Mouse (Mus musculus) neural tube, embryonic 12.5 days (tissue): ENCODE results near the gene Disp3. TPM values are rescaled to one million over a fixed set of nuclear protein-coding genes. Genes with fewer than 3 reads are reported as not detected.
A peak's percentile ranks its signal among the peaks of the same experiment; 100 is the strongest.

ENCODE experiments used
- ATAC-seq: fragments of 200-750 bp; cut with Nextera tagmentation; 2 replicates; pipeline ENCODE4 v1.8.0; 2017; ENCODE audit warnings: low read depth, mild to moderate bottlenecking, moderate TSS enrichment, moderate library complexity; ENCODE audit not compliant: low FRiP score
- H3K27ac ChIP-seq: fragments of 300-500 bp; sonication (generic); 2 replicates; pipeline ENCODE4 v1.5.1; 2016
- H3K27me3 ChIP-seq: fragments of 300-500 bp; sonication (generic); replicated peaks from 2 replicates; pipeline ENCODE4 v1.6.1; 2016; ENCODE audit warnings: mild to moderate bottlenecking
- H3K36me3 ChIP-seq: fragments of 300-500 bp; sonication (generic); 2 replicates; pipeline ENCODE4 v1.6.1; 2016; ENCODE audit warnings: mild to moderate bottlenecking
- H3K4me1 ChIP-seq: fragments of 300-500 bp; sonication (generic); 2 replicates; pipeline ENCODE4 v1.6.1; 2016
- H3K4me2 ChIP-seq: fragments of 300-500 bp; sonication (generic); replicated peaks from 2 replicates; pipeline ENCODE4 v1.6.1; 2016; ENCODE audit warnings: mild to moderate bottlenecking
- H3K4me3 ChIP-seq: fragments of 300-500 bp; sonication (generic); 2 replicates; pipeline ENCODE4 v1.5.1; 2016
- H3K9ac ChIP-seq: fragments of 300-500 bp; sonication (generic); 2 replicates; pipeline ENCODE4 v1.6.1; 2016; ENCODE audit warnings: mild to moderate bottlenecking
- H3K9me3 ChIP-seq: fragments of 300-500 bp; sonication (generic); 2 replicates; pipeline ENCODE4 v1.6.1; 2016; ENCODE audit warnings: mild to moderate bottlenecking
- WGBS: fragments of 180-500 bp; shearing (Covaris S2); methylation state at CpG from one replicate; pipeline ENCODE4 v1.1.7; 2016; 5-methylcytosine and 5-hydroxymethylcytosine counted together
- polyA plus RNA-seq: library from polyadenylated mRNA; unstranded; fragments of >200 nt; fragmentation: Nextera tagmentation; extraction: Ambion mirVana; gene quantifications from 2 replicates; pipeline ENCODE4 v1.2.1, GENCODE M21; 2016

The Disp3 gene
- polyA plus RNA-seq, 1 experiment from 2014 or later, result 17.7 TPM

DNA sequence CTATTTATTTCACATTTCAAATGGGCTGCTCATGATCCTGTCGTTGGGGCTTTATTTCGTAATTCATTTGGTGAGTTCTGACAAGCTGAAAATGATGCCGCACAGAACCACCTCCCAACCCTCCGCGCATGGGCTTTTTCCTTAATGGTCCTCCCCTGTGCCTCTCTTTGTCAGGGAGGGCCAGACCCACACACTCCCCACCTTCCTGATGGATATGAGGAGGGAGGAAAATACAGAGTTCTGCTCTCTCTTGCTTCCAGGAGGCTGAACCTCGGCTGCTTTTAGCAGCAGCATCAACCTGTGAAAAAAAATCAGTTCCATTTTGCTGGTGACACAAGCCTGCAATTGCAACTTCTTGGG is 82.9 kb downstream of the Disp3 start:
- ATAC-seq, result 0 out of 2 replicates have a peak, but pooled peaks have one; percentile 18
- Histone ChIP-seq H3K27ac (no peak overlapping the region; the same call in 1 of the 2 replicates), H3K4me1 (peaks cover 6% of the 10 kb centered on the region), H3K27me3 (no peaks in the 10 kb centered on the region), H3K9ac (no peak overlapping the region), H3K9me3 (no peaks in the 10 kb centered on the region), H3K4me2 (no peak overlapping the region), H3K36me3 (no peaks in the 10 kb centered on the region), H3K4me3 (no peak overlapping the region)
- 56% methylated on average over 6 of the region's 6 CpGs for WGBS

DNA sequence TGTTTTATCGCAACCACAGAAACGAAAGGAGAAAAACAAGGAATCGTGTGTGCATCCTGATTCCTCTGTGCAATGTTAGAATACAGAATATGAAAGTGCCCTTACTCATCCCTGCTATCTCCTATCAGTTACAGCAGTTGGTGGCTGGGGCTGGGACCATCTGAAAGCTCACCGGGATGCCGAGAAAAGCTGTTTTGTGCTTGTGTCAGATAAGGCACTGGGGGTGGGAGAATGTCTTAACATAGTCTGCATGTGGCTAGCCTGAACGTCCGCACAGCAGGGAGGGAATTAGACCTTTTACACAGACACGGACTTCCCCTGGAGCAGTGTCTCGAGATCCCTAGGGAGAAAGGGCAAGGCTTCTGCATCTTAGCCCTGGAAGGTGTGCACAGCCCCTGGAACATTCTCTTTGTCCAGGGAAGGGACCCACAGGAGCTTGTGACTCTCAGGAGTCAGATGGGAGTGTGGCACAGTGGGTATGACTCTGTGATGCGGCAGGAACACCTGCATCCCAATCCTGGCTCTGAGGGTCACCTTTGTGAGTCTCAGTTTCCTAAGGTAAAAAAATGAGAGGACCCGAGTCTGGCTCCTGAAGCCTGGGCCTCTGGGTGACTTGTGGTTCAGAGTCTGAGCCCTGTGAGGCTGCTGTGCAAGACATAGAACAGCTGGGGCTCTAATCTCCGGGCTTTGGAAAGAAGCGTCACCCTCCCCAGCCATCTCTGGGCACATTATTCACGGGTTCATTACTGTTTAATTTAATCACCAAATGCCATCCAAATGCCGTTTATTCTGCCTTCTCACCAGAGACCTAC is 83.5 kb downstream of the Disp3 start:
- ATAC-seq, result peak; percentile 43; the same call in 1 of the 2 replicates

DNA sequence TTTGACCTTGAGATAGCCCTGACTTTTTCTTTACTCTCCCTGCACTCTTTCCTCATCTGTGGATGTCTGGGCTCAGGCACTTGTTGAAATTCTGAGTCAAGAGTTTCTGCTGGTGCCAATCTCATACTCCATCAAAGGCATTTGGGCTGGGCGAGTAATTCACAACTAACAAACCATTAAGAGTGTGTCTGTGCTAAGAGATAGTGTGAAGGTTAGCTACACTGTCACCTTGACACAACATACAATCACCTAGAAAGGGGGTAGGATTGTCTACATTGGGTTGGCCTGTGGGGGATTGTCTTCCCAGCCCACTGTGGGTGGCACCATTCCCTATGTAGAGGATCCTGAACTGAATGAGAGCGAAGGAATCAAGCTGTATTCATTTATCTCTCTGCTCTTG is 84.2 kb downstream of the Disp3 start:
- no peak overlapping the region for H3K27ac ChIP-seq
- peaks cover 12% of the 10 kb centered on the region for H3K4me1 ChIP-seq
- no peak overlapping the region for H3K4me3 ChIP-seq
- 0 out of 2 replicates have a peak, but pooled peaks cover 6% of the 10 kb centered on the region for H3K27me3 ChIP-seq
- H3K9ac ChIP-seq, result no peak overlapping the region
- no peak for ATAC-seq
- no peaks in the 10 kb centered on the region for H3K9me3 ChIP-seq
- WGBS, result 86% methylated on average over 2 of the region's 2 CpGs
- no peaks in the 10 kb centered on the region for H3K36me3 ChIP-seq
- H3K4me2 ChIP-seq, result no peak overlapping the region

More for the DNA sequence above, 83.5 kb downstream of the Disp3 start:
- Histone ChIP-seq H3K9me3 (no peaks in the 10 kb centered on the region), H3K27ac (no peak overlapping the region), H3K9ac (no peak overlapping the region), H3K4me1 (peaks cover 6% of the 10 kb centered on the region), H3K4me2 (no peak overlapping the region), H3K4me3 (no peak overlapping the region), H3K27me3 (no peaks in the 10 kb centered on the region), H3K36me3 (no peaks in the 10 kb centered on the region)
- 62% methylated on average over 15 of the region's 15 CpGs for WGBS

DNA sequence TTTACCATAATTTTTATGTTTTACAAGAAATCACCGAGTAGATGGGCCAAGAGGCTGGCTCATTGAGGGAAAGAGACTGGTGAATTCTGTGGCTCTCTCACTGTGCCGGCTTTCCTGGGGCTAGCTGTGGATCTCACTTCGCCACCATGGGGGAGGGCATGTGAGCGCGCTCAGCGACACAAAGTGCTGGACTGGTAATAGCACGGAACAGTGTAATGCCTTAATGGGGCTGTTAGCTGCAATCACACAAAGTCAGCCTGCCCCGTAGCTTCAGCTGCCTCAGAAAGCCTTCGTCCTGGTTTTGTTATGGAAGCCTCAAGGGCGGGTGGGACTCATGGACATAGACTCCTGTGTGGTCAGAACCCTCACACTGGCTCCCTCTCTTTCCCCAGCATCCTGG is 89.0 kb downstream of the Disp3 start:
- H3K9ac ChIP-seq, result no peak overlapping the region
- 16% methylated on average over 10 of the region's 10 CpGs for WGBS
- ATAC-seq, result no peak

DNA sequence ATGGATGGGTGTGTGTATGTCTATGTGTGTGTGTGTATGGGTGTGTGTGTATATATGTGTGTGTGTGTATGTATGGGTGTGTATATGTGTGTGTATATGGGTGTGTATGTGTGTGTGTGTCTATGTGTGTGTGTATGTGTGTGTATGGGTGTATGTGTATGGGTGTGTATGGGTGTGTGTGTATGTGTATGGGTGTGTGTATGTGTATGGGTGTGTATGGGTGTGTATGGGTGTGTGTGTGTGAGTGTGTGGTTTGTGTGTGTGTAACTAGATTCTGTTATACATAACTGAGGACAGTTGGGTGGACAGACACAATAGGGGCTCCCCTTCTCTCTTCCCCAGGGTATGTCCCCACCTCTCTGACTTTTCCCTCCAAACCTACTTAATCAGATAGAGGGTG is 93.4 kb downstream of the Disp3 start:
- no peak overlapping the region for H3K4me3 ChIP-seq
- no peak for ATAC-seq
- H3K4me1 ChIP-seq, result 0 out of 2 replicates have a peak, but pooled peaks cover 10% of the 10 kb centered on the region
- 0 out of 2 replicates have a peak, but pooled peaks cover 6% of the 10 kb centered on the region for H3K27me3 ChIP-seq
- no peak overlapping the region for H3K4me2 ChIP-seq
- no peaks in the 10 kb centered on the region for H3K36me3 ChIP-seq
- H3K9me3 ChIP-seq, result no peaks in the 10 kb centered on the region
- no peak overlapping the region for H3K27ac ChIP-seq
- H3K9ac ChIP-seq, result no peak overlapping the region

More for the DNA sequence above, 89.0 kb downstream of the Disp3 start:
- H3K27ac ChIP-seq, result no peak overlapping the region
- H3K4me1 ChIP-seq, result 0 out of 2 replicates have a peak, but pooled peaks cover 12% of the 10 kb centered on the region
- peak overlapping the region; percentile 25; the same call in 1 of the 2 replicates for H3K4me2 ChIP-seq
- no peak overlapping the region for H3K4me3 ChIP-seq
- H3K9me3 ChIP-seq, result no peaks in the 10 kb centered on the region
- H3K36me3 ChIP-seq, result no peaks in the 10 kb centered on the region
- H3K27me3 ChIP-seq, result 0 out of 2 replicates have a peak, but pooled peaks cover 6% of the 10 kb centered on the region

DNA sequence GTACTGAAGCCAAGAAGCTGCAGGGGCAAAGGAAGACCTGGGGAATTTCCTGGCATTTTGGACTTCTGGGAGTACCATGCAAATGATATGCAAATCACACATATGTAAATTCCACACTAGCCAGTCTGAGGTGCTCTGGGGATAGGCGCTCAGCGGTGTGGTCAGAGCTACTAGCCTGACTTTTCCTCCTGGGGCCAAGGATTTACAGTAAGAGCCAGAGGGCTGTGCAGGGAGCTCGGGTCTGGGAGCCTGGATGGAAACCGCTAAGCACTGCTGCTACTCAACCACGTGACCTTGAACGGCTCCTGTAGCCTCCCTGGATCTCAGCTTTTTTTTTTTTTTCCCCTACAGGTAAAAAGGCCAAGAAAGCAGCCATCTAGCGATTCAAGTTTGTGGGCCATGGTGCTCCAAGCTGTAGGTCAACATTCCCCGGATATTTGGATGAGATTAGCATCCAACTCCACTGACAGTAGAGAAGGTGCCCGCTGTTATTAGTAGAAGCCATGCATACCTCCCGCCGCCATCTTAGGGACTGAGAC is 95.0 kb downstream of the Disp3 start:
- H3K9ac ChIP-seq, result no peak overlapping the region
- H3K36me3 ChIP-seq, result no peaks in the 10 kb centered on the region
- WGBS, result 30% methylated on average over 11 of the region's 11 CpGs
- peak; percentile 37; the same call in 1 of the 2 replicates for ATAC-seq
- H3K4me2 ChIP-seq, result no peak overlapping the region
- H3K27me3 ChIP-seq, result no peaks in the 10 kb centered on the region
- no peak overlapping the region for H3K27ac ChIP-seq
- no peaks in the 10 kb centered on the region for H3K9me3 ChIP-seq
- H3K4me1 ChIP-seq, result 0 out of 2 replicates have a peak, but pooled peaks cover 2% of the 10 kb centered on the region
- no peak overlapping the region for H3K4me3 ChIP-seq

Other genes starting within 250 kb of the Disp3 start
- 26.6 and 29.1 TPM in 2 replicates for gene Clcn6, start 249.1 kb downstream of the Disp3 start, polyA plus RNA-seq
- gene Mthfr, start 248.9 kb downstream of the Disp3 start, polyA plus RNA-seq, result 27.8 and 30.7 TPM in 2 replicates
- gene Agtrap, start 199.9 kb downstream of the Disp3 start, polyA plus RNA-seq, result 9.4 and 10.2 TPM in 2 replicates
- gene Mad2l2, start 157.6 kb downstream of the Disp3 start, polyA plus RNA-seq, result 89.3 and 90.6 TPM in 2 replicates
- 11.8 and 12.4 TPM in 2 replicates for gene Draxin, start 157.3 kb downstream of the Disp3 start, polyA plus RNA-seq
- 13.9 and 16.1 TPM in 2 replicates for gene Fbxo6, start 135.8 kb downstream of the Disp3 start, polyA plus RNA-seq
- 79.5 and 82.3 TPM in 2 replicates for gene Fbxo44, start 127.5 kb downstream of the Disp3 start, polyA plus RNA-seq
- 2.7 and 4.0 TPM in 2 replicates for gene Fbxo2, start 127.3 kb downstream of the Disp3 start, polyA plus RNA-seq
- gene Ubiad1, start 156.8 kb upstream of the Disp3 start, polyA plus RNA-seq, result 19.5 and 19.7 TPM in 2 replicates
- gene Mtor, start 160.6 kb upstream of the Disp3 start, polyA plus RNA-seq, result 27.7 and 28.2 TPM in 2 replicates
- gene Angptl7, start 212.5 kb upstream of the Disp3 start, polyA plus RNA-seq, result 0.29 and 0.37 TPM in 2 replicates